Mouse (Mus musculus) embryonic stem cell, embryonic (primary cell): ENCODE results near the gene Vamp8.

Source experiments
- CTCF ChIA-PET, 4 experiments: fragments of 300-600 bp in 2 of 4; fragments of 350-600 bp in 2 of 4; sonication (Branson Sonifier 250); formaldehyde crosslinking; loops; one replicate each; lab custom pipeline; 2022; ENCODE audit warnings: inconsistent platforms in 2 of 4; lab: Charles Lee
- POLR2A ChIA-PET, 4 experiments: fragments of 300-600 bp in 2 of 4; fragments of 350-600 bp in 2 of 4; sonication (Branson Sonifier 250); formaldehyde crosslinking; loops; one replicate each; lab custom pipeline; 2022; ENCODE audit warnings: antibody characterized with exemption in 4 of 4, inconsistent platforms in 1 of 4; lab: Charles Lee

Vamp8 gene

DNA sequence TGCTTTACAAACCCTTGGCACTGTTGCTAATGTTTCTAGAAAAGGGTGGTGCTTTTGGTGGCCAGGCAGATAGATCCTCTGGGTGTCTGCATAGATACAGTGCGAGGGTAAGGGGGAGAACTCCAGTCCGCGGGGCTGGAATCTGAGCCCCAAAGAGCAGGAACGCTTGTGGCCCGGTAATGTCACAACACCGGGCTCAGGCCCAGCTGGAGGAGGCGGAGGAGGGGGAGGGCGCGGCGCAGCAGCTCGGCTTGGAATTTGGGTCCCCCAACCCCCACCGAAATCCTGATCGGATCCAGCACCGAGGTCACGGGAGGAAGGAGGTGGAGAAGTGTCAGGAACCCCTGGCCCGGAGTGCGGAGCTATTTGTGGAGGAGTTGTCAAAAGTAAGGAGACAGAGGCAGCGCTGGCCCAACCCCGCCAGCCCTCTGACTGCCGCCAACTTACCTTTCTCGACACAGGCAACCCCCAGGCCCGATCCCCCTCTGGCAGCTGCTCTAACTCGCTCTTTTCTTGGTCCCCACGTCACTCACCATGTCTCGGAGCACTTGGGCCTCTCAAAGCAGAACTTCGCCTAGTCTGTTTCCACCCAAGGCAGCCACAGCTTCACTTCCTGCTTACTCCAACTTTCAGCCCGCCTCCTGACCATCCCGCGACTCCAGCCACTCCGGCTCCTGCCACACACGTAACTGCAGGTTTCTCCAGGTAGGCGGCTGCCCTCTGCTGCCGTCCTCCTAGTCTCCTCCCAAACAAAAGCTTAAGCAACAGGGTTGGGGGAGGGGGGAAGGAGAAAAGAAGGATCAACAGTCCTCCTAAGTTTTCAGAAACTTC lies at the start of gene Vamp8:
Gene Vamp8, minus strand, starts transcription at position 763 of the 831 bp plus-strand sequence.
- POLR2A ChIA-PET = interaction anchor here in 3 of 4 experiments (0.6 to 3.6 kb wide), 55 partner anchors 9 to 896 kb away, joined by 3 to 33 read pairs (median 4); partner anchors contain the start of genes Ggcx (in 3 of the 3), Tmem150a (in 3 of the 3), Vamp5 (in 3 of the 3) and Usp39 (in 2 of the 3)
- CTCF ChIA-PET = interaction anchor here (0.5 to 2.7 kb wide), 36 partner anchors 10 to 1919 kb away, joined by 3 to 21 read pairs (median 4); partner anchors contain the start of genes Vamp5 (in 3 of the 4), Ggcx (in 2 of the 4), Tmem150a (in 2 of the 4) and Tgoln1 (in 1 of the 4)

DNA sequence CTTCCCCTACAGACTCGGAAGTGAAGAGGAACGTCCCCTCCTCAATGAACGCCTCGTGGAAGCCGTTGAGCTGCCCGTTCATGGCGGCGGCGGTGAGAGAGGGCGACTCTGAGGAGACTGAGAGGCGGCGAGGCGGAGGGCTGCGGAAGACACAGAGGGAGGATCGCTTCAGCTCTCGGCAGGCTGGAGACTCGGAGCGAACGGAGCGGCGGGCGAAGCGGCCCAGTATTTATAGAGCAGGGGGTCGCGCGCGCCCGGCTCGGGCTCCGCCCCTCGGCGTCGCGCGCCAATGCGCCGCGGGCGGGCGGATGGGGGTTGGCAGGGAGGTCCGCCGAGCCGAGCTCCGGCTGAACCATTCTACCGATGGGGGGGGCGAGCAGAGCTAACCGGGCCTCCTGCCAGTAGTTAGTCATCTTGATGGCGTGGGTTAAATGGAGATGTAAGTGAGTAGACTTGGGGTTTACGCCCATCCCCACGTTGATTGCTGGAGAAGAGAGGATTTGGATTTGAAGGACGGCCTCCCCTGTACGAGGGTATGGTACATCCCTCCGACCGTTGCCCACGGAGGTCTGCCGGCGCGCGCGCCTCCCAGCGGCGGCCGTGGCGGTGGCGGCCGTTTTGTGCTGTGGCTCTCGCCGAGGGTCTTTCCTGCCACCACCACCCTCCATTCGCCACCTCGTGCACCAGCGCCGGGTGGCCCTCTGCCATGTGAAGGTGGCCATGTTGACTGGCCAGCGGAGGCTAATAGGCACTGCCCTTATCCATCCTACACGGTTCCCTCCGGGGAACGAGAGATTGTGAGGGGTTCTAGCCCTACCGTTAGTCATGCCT lies 49.1 kb upstream of the Vamp8 start, which contains the start of gene Mat2a:
Gene Mat2a, minus strand, starts transcription at position 204 of the 831 bp plus-strand sequence.
- CTCF ChIA-PET = interaction anchor here (0.5 to 3.0 kb wide), 15 partner anchors 8 to 348 kb away, joined by 3 to 13 read pairs (median 3); partner anchors contain the start of gene Ggcx (in 2 of the 4)

DNA sequence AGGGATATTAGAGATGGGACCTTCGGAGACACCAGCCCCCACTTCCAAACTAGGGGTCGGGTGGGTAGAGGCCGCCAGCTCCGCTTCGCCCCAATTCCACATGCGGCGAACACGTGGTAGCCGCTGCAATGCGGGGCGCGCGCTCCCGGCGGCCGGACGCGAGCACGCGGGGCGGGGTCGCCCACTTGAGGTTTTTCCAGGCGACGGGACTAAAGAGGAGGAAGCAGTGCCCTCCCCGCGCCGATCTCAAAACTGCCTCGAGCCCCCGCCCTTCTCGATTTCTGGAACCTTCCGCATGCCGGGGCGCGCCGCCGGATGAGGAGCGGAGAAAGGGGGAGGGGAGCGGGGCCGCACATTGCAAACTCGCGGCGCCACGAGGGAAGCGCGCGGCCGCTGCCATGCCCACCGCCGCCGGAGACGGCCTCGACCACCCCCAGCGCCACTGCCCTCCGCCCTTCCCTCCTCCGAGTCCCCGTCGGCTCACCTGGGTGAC lies 48.4 kb upstream of the Vamp8 start:
- ChIA-PET POLR2A (interaction anchor here (0.6 to 14.2 kb wide), 182 partner anchors 8 to 1086 kb away, joined by 3 to 371 read pairs (median 5); partner anchors contain the start of genes Ggcx (in 4 of the 4), Tgoln1 (in 3 of the 4), Usp39 (in 3 of the 4) and Elmod3 (in 2 of the 4)), CTCF (interaction anchor here in 3 of 4 experiments (0.5 to 3.0 kb wide), 14 partner anchors 8 to 349 kb away, joined by 3 to 13 read pairs (median 3); partner anchors contain the start of gene Ggcx (in 2 of the 3))

More for the DNA sequence above, 49.1 kb upstream of the Vamp8 start, which contains the start of gene Mat2a:
- POLR2A ChIA-PET = interaction anchor here (0.5 to 14.2 kb wide), 195 partner anchors 9 to 1086 kb away, joined by 3 to 371 read pairs (median 5); partner anchors contain the start of genes Ggcx (in 4 of the 4), Tgoln1 (in 3 of the 4), Usp39 (in 3 of the 4) and Elmod3 (in 2 of the 4)

DNA sequence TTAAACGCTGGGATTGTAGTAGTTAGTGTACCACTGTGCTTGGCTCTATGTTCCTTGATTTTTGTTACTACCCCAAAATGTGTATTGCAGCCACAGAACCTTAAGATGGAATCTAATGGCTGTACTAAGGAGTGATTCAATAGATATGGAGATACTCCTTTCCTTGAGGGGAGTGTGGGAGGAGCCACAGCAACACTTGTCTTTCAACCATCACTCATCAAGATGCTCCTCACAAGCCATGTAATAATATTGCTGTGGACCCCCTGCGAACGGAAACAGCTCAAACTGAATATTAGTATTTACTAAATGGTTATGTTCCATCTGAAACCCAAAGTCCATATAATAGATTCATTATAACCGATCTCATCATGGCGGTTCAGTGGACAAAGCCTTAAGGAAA lies 47.7 kb upstream of the Vamp8 start:
- ChIA-PET POLR2A (interaction anchor here (0.5 to 14.2 kb wide), 75 partner anchors 7 to 529 kb away, joined by 3 to 371 read pairs (median 10); partner anchors contain the start of genes Ggcx (in 3 of the 4), Elmod3 (in 1 of the 4), Retsat (in 1 of the 4) and Sh2d6 (in 1 of the 4)), CTCF (interaction anchor here in 2 of 4 experiments (1.2 to 3.0 kb wide), 2 partner anchors 76 to 96 kb away, joined by 3 to 13 read pairs; no protein-coding TSS in a partner anchor)

DNA sequence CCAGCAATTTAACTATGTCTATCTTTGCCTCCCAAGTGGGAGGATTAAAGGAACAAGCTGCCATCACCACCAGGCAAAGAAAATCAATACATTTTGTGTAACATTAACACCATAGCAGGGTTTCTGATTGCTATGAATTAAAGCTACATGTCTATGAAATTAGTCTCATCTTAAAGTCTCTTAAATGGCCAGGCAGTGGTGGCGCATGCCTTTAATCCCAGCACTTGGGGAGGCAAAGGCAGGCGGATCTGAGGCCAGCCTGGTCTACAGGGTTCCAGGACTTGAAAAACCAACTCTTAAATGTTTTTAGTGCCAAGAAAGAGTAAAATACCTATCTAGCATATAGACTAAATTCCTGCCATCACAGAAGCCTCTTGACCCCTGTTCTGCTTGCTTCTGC lies 41.6 kb upstream of the Vamp8 start:
- ChIA-PET POLR2A (interaction anchor here (0.6 to 14.5 kb wide), 70 partner anchors 8 to 407 kb away, joined by 3 to 371 read pairs (median 10); partner anchors contain the start of genes Ggcx (in 4 of the 4), Mat2a (in 2 of the 4), Vamp8 (in 2 of the 4) and 0610030E20Rik (in 1 of the 4)), CTCF (interaction anchor here (1.1 to 9.9 kb wide), 4 partner anchors 25 to 103 kb away, joined by 3 to 82 read pairs (median 40); no protein-coding TSS in a partner anchor)

DNA sequence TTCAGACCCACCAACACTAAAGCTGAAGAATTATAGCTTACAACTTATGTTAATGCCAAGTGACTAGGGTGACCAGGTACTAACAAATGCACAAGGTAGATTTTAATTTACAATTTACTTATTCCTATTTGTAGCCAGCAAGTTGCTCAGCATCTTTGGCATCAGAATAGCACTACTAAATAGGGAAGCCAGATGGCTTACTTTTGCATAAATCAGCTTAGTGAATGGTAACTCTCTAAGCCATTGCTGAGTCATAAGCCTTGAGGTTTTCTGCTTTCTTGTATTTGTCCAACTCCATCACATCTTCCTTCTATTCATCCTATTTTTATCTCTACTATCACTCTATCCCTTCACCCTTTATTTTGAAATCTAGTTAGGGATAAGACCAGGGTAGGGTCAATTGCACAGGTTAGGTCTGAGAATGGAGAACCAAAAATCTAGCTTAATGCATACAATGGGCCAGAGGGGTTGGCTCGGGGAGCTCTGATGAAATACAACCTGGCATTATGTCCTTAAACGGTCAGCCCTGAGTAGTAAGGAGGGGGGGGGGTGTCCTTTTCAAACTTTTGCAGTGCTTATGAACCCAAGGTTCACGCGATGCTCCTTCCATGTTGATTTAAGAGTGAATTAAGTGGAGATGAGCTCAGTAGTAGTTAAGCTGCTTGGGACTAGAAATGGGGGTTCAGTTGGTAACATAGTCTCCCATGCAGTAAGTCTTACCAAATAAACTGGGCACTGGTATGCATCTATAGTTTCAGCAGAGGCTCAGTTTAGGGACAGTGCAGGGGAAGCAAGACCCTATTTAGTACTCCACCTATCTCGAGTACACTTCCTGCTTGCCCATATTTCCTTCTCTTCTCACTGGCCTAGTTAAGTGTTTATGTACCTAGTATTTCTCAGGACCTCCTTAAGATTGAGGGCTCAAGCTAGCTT lies 40.8 kb upstream of the Vamp8 start:
- ChIA-PET POLR2A (interaction anchor here (0.5 to 14.5 kb wide), 106 partner anchors 8 to 1083 kb away, joined by 3 to 371 read pairs (median 5); partner anchors contain the start of genes Ggcx (in 4 of the 4), Mat2a (in 4 of the 4), Retsat (in 2 of the 4) and Tmem150a (in 2 of the 4)), CTCF (interaction anchor here (0.5 to 9.9 kb wide), 12 partner anchors 8 to 183 kb away, joined by 3 to 82 read pairs (median 4); partner anchors contain the start of genes Ggcx (in 2 of the 4) and Mat2a (in 2 of the 4))

DNA sequence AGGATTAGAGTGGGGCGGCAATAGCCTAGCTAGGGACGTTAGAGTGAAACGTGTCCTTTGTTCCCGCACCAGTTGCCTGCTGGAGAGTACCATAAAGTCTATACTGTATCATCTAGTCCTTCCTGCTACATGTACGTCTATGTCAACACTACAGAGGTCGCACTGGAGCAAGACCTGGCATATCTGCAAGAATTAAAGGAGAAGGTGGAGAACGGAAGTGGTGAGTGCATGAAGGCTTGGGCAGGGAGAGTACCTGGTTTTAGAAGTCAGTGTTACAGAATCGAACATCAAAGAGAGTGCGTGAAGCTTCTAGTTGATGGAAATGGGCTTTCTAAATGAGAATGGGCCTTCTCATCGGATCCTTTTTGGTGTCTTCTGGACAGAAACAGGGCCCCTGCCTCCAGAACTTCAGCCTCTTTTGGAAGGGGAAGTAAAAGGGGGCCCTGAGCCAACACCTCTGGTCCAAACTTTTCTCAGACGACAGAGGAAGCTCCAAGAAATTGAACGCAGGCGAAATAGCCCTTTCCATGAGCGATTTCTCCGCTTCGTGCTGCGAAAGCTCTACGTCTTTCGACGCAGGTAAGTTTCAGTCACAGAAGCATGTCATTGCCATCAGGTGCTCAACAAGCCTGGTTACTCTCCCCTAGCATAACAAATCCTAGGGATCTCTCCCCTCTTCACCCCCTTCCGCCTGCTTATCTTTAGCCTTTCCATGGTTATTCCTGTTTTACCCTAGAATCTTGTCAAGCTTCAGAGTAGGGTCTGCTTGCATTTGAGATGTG lies 38.7 kb upstream of the Vamp8 start:
- CTCF ChIA-PET = interaction anchor here in 3 of 4 experiments (1.4 to 9.9 kb wide), 5 partner anchors 15 to 106 kb away, joined by 4 to 82 read pairs (median 10); partner anchors contain the start of gene Ggcx (in 1 of the 3)
- POLR2A ChIA-PET = interaction anchor here (0.6 to 14.5 kb wide), 44 partner anchors 8 to 567 kb away, joined by 3 to 371 read pairs (median 8); partner anchors contain the start of genes Ggcx (in 3 of the 4), Mat2a (in 3 of the 4), Retsat (in 2 of the 4) and 0610030E20Rik (in 1 of the 4)

DNA sequence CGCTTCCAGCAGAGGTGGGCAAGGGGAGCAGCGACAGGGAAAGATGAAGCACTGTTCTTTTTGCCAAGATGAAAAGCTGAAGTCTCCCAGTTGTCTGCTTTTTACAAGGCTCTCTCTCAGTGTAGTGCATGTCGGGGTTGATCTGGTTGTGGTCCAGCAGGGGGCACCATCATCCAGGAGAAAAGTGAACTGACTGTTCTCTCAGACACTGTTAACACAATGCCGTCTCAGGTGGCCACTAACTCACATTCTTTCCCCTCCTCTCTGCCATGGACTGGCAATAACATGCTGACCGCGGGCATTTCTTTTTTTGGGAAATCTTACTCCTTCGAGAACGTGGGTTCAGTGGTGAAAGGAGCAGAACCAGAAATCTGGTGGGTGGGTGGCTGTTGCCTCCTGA lies 37.5 kb upstream of the Vamp8 start:
- CTCF ChIA-PET = interaction anchor here (0.5 to 9.9 kb wide), 7 partner anchors 106 to 138 kb away, joined by 3 to 82 read pairs (median 7); no protein-coding TSS in a partner anchor
- POLR2A ChIA-PET = interaction anchor here in 3 of 4 experiments (1.0 to 14.5 kb wide), 12 partner anchors 9 to 125 kb away, joined by 3 to 371 read pairs (median 25); partner anchors contain the start of genes Ggcx (in 3 of the 3) and Mat2a (in 2 of the 3)

DNA sequence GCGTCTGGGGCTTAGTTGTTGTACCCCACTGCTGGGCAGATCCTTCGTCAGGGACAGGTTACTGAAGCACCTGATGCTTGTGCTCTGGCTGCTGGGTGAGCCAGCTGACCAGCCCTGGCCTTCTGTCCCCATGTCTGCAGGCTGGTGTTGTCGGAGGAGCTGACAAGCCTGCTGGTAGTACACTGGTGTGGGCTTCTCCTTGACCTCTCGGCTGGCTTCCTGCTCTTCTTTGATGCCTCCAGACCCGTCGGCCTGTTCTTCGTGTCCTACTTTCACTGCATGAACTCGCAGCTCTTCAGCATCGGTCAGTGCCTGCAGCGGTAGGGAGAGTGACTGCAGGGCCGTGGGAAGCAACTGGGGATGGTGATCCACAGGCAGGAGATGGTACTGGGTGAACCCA lies 35.1 kb upstream of the Vamp8 start:
- ChIA-PET CTCF (interaction anchor here in 2 of 4 experiments (1.6 to 9.9 kb wide), 4 partner anchors 12 to 109 kb away, joined by 6 to 82 read pairs (median 42); partner anchors contain the start of gene Ggcx (in 1 of the 2)), POLR2A (interaction anchor here in 3 of 4 experiments (1.1 to 14.5 kb wide), 14 partner anchors 8 to 173 kb away, joined by 3 to 180 read pairs (median 6); partner anchors contain the start of genes Mat2a (in 3 of the 3), Ggcx (in 2 of the 3), Elmod3 (in 1 of the 3) and Retsat (in 1 of the 3))

DNA sequence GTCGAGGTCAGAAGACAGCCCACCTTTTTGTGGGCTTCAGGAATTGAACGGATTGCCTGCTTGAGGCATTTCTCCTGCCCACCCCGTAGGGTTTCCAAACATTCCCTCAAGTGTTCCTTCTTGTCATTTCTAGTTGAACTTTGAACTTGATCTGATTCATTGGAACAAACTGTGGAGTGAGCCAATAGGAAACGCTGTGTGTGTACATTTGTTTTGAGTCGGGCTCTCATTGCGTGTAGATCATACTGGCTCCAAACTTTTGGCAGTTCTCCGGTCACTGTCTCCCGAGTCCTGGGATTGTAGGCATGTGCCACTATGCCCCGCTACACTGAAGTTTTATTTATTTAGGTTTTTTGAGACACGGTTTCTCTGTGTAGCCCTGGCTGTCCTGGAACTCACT lies 30.4 kb upstream of the Vamp8 start:
- POLR2A ChIA-PET = interaction anchor here in 1 of 4 experiments (2.0 to 3.7 kb wide), 3 partner anchors 10 to 18 kb away, joined by 6 to 38 read pairs (median 19); partner anchors contain the start of gene Mat2a
- CTCF ChIA-PET = no interaction called here

DNA sequence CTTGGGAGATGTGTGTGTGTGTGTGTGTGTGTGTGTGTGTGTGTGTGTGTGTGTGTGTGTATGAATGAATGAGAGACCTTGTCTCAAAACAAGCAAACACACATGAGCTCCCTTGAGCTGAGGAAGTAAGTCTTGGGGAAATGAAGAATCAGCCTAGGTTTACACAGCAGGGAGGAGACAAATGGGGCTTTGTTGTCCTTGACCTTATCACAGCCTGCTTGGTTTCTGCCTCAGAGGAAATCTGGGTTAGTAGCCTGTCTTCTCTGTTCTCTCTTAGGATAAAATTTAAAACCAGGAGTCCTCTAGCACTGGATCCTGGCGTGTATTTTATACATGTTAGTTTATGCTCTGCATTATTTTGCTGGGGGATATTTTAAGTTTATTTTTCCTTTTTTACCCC lies 29.3 kb upstream of the Vamp8 start:
- ChIA-PET POLR2A (interaction anchor here in 2 of 4 experiments (0.7 to 3.7 kb wide), 6 partner anchors 11 to 129 kb away, joined by 4 to 38 read pairs (median 5); partner anchors contain the start of genes Mat2a (in 1 of the 2) and Vamp8 (in 1 of the 2)), CTCF (interaction anchor here in 2 of 4 experiments (0.6 to 1.1 kb wide), 4 partner anchors 13 to 115 kb away, joined by 3 to 5 read pairs (median 4); no protein-coding TSS in a partner anchor)

DNA sequence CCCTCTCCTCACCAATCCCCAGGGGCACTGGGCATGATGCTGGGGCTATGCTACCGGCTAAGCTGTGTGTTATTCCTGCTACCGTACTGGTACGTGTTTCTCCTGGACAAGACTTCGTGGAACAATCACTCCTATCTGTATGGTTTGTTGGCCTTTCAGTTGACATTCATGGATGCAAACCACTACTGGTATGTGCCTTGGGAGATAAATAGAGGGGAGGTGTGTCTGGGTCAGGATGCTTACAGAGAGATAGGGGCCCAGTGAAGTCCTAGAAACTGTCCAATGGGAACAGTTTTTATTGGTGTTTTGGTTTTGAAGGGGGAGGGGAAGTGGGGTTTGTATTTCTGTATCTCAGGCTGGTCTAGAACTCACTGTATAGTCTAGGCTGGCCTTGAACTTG lies 27.8 kb upstream of the Vamp8 start:
- POLR2A ChIA-PET = interaction anchor here in 3 of 4 experiments (0.5 to 3.7 kb wide), 8 partner anchors 9 to 191 kb away, joined by 3 to 38 read pairs (median 4); partner anchors contain the start of gene Mat2a (in 1 of the 3)
- CTCF ChIA-PET = interaction anchor here in 3 of 4 experiments (1.0 to 1.3 kb wide), 4 partner anchors 16 to 117 kb away, joined by 3 to 6 read pairs (median 4); partner anchors contain the start of gene Sh2d6 (in 1 of the 3)

DNA sequence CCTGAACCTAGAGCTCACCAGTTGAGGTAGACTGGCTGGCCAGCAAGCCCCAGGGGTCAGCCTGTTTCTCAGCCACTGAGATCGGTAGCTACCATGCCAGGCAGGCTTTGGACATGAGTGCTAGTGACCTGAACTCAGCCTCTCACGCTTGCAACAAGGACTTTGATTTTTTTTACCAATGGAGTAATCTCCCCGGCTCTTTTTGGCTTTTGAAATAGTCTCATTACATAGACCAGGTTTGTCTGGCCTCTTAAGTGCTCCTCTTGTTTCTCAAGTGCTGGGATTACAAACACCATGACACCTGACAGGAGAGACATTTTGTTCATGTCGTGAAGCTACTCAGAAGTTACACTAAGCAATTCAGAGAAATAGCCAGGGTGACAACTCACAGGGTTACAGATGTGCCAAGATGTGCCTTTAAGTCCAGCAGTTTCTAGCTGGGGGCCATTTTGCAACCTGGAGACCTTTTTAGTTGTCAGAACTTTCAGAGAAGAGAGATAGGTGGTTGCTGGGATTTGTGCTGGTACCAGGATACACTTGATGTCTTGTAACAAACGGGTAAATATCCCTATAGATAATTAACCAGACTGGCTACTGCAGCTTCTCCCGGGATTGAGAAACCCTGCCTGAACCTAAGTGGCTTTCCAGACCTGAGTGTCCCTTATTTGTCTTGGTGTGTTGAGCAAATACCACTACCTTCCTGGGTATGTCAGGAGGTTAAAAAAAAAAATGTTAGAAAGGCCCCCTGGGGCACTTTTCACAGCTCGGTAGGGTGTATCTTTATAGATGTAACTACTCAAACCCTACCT lies 25.7 kb upstream of the Vamp8 start:
- ChIA-PET POLR2A (interaction anchor here (0.5 to 4.9 kb wide), 11 partner anchors 10 to 476 kb away, joined by 3 to 85 read pairs (median 24); partner anchors contain the start of genes Mat2a (in 3 of the 4) and Vamp8 (in 1 of the 4)), CTCF (interaction anchor here in 2 of 4 experiments (0.6 to 2.8 kb wide), 4 partner anchors 116 to 350 kb away, joined by 3 to 22 read pairs (median 4); no protein-coding TSS in a partner anchor)
